Mouse (Mus musculus) T-helper 1 cell (primary cell): Measurements from ENCODE around the gene Drc3.
"Not testable (repeated sequence)": the region's sequence is repeated elsewhere in the genome, so short reads cannot be mapped to it uniquely, and the experiment has no call there.

ENCODE experiments used
- in situ Hi-C: fragments of 300-600 bp; cut with MboI, MseI; formaldehyde crosslinking; loops from one replicate; pipeline ENCODE4 v1.15.1; 2025; ENCODE audit warnings: high pct_unique_total_duplicates

Drc3 gene

DNA sequence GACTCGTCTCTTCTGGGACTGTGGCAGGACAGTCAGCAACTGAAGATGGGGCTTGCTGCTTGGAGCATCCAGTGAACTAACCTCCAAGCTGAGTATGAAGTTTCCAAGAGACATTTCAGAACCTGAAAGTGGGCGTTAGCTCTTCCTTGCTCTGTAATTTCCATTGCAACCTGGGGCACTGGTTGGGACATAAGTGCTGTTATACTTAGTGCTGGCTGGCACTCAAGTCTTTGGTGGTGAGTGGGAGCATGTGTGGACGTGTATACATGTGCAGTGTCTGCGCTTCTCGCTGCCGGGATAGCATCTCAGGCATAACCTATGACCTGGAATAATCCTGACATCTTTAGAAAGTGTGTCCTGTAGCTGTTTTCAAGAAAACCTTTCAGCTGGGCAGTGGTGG lies 38.2 kb downstream of the Drc3 start:
- in situ Hi-C loops: no loop called here

DNA sequence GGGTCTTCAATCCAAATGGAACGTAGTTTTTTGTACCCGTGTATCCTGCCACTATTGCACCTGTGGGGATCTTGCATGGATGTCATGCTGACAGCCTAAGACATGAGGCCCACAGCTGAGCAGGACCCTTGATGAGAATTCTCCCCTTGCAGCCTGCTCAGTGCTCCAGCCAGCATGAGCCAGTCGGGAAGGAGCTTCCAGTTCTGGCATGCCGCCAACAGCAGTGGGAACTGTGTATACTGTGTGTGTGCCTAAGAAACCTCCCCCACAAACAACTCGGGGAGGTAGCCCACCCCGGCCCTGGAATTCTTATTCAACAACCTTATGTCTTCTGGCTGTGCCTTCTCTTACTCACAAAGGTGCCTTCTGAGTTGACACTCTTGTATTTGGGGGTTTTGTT lies 43.4 kb downstream of the Drc3 start:
- in situ Hi-C loops: no loop called here

DNA sequence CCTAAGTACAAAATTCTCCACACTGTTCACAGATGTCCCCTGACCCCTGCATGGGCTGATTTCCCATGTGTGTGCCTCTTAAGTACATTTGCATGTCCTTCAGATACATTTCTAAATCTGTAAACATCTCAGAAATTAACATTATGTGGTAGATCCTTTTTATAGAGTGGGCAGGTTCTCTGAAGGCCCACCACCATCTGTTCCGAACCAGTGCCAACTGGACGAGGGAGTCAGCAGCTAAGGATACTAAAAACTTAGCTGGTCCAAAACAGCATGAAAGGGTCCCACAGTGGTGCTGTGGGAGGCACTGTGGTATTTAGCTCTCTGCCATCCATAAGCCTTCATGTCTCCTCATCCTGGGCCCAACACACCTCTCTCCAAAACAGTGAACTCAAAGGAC lies 44.0 kb downstream of the Drc3 start:
- in situ Hi-C loops: no loop called here

DNA sequence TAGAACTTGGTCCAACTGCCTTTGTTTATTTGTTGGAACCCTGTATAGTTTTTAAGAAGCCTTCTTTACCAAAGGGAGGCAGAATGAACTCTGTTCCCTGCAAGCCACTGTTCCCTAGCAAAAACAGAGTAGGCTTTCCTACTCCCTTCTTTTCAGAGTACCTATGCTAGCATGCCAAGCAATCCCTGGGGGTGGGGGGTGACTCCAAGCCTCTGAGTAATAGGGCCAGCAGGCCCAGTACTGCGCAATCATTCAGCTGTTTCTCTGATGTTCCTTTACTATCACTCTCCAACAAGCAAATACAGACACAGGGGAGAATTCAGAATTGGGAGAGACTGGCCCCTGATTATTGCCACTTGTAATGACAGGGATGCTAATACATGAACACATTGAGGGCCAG lies 53.5 kb downstream of the Drc3 start:
- in situ Hi-C loops: no loop called here

DNA sequence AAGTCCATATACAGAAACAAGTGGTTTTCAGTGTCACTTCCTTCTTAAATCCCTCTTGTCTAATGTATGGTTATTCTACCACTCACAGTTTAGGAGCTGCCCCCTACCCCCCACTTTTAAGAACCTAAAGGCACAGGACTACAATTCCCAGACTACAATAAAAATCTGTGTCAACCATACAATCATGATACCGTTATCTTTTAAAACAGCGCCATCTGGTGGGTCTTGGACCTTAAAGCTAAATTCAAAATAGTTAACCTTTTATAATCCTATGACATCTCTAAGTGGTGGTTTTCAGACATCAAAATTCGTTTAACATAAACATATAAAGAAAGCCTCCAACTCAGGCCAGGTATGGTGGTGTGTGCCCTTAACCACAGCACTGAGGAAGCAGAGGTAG lies 59.0 kb downstream of the Drc3 start:
- in situ Hi-C loops: no loop called here

DNA sequence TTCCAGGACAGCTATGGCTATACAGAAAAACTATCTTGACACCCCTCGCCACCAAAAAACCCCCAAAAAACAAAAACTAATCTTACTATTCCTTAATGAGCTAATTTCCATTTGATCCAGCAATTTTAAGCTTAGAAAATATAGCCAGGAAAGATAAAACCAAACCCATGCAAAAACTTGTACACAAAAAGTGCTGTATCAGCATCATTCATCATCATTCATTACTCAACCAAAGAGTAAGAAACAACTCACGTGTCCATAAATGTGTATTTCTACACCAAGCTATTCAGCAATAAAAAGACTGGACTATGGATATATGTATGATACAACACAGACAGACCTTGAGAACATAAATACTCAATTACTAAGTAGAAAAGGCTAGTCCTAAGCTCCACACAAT lies 59.8 kb downstream of the Drc3 start:
- in situ Hi-C loops: no loop called here

DNA sequence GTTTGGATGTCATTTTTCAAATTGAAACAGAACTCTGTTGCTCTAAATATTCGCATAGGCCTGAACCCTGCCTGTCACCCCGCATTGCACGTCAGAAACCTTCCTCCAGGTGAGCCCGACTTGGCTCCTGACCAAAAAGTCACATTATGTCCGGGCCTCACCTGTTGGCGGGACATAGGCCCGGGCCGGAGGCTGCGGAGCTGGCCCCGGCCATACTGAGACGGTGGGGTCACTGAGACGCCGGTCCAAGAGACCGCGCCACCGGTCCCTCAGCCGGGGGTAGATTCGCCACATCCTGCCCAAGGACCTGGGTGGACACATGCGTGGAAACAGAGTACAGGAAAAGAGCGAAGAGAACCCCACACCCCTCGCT lies 63.4 kb downstream of the Drc3 start:
- in situ Hi-C loops: no loop called here

DNA sequence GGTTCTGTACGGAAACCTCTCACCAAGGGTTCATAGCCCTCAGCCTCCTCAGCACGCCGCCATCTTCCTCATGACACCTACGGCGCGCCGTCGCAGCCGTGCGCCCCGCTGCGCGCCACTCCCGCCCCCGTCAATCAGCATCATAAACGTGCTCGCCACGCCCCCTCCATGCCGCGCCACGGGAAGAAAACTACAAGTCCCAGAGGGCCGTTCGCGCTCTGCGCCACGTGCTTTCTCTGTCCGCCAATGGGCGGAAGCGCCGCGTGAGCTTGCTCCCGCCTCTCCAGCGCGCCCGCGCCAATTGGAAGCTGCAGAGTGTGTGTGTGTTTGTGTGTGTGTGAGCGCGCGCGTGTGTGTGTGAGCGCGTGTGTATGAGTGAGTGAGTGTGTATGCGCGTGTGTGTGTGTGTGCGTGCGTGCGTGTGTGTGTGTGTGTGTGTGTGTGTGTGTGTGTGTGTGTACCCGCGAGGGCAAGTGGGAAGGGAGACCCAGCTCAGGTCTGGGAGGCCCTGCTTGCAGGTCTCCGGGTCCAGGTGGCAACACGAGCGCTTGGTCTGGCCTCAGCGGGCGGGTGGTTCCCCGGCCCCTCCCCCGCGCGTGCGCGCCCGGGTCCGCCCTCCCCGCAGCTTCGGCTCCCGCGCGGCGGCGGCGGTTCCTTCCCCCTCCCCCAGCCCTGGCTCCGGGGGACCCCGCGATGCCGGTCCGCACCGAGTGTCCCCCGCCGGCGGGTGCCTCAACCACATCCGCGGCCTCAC lies 64.0 kb downstream of the Drc3 start, which contains the start of gene Gid4:
Gid4 (plus strand) TSS at position 183 of the 754 bp plus-strand sequence.
- in situ Hi-C loops: no loop called here

DNA sequence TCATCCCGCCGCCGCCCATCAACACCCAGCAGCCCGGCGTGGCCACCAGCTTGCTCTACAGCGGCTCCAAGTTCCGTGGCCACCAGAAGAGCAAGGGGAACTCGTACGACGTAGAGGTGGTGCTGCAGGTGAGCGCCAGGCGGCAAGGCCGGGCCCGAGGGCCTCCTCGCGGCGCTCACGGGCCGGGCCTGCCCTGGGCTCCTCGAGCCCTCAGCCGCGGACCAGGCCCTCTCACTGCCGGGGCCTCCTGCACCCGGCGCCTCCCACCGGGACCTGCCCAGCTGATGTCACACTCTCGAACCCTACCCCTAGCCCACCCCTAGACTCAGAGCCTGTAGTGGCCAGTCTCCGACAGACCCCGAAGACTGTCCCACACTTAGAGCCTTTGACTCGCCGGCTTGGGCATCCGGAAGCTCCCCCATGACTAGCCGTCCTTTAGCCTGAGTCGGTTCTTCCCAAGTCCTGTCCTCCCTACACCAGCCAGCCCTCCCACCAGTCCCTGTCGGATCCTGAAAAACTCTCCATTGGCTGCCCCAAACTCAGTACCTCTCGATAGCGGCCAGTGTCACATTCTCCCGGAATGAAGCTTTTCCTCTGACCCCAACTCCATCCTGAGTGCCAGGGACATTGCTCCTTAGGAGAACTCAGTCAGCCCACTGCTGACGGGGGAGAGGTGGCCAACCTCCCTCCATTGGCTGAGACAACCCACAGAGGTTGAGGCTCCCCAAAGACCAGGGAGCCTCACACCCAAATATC lies 64.8 kb downstream of the Drc3 start, which contains the start of gene Atpaf2:
Atpaf2 (minus strand) TSS at position 741 of the 756 bp plus-strand sequence.
- in situ Hi-C loops: no loop called here

DNA sequence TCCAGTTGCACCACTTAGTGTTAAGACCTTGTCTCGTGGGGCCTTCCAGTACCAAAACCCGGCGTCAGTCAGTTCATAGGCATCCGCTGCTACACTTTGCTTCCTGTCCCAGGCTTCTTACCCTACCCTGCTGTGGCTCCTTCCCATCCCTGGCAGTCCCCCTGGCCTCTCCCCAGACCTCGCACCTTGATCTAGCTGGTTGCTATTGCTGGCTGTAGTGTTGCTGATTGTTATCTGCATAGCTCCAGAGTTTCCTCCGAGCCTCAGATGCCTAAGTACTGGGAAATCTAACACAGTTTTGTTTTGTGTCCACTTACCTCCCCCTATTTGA lies 65.3 kb downstream of the Drc3 start:
- in situ Hi-C loops: no loop called here

DNA sequence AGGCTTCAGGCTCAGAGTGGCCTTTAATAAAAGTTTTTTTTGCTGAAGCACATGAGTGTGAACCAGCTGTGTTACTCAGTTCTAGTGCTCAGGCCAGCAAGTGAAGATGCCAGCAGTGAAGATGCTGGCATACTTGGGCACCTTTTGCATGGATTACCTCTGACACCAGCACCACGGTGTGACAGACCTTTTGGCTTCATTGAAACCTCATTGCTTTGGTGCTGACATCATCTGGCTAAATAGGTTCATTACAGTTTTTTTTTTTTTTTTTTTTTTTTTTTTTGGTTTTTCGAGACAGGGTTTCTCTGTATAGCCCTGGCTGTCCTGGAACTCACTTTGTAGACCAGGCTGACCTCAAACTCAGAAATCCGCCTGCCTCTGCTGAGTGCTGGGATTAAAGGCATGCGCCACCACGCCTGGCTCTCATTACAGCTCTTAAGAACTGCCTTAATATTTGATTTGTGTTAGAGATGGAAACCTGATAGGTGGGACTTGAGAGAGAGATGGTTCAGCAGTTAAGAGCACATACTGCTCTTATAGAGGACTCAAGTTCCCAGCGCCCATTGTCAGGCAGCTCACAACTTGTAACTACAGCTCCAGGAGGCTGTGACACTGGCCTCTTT lies 69.0 kb downstream of the Drc3 start:
- in situ Hi-C loops: no loop called here

DNA sequence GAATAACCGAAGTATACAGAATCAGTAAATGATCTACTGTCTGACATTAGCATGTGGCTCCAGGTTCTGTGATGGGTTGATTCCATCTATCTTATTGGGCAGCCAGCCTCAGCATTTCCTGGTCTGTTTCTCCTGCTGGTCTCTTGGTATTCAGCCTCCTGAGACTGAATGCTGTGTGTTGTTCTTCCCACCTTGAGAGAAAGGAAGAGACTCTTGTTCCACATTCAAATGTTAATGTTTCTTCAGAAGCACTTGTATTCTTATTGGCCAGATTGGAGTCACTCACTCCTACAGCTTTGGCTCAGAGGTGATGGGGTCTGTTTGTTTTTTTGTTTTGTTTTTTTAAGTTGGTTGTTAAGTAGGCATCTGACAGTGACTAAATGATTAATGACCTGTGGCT lies 69.9 kb downstream of the Drc3 start:
- in situ Hi-C loops: no loop called here

DNA sequence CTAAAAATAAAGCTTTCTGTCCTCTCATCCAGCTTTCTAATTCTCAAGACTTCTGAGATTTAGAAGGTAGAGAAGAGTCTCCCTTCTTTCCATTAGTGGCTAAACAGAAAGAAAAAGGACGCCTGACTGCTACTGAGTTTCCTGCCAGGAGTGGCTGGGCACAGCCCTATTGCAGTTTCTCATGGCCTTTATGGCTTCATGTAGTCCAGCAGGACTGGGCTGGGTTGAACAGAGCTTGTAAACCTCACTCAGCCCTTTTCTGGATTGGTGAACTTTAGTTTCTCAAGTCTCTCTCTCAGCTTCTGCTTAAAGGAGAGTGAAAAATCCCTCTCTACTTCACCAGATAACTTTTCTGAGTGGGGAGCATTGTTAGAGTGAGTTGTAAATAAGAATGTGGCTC lies 73.3 kb downstream of the Drc3 start:
- in situ Hi-C loops: no loop called here

DNA sequence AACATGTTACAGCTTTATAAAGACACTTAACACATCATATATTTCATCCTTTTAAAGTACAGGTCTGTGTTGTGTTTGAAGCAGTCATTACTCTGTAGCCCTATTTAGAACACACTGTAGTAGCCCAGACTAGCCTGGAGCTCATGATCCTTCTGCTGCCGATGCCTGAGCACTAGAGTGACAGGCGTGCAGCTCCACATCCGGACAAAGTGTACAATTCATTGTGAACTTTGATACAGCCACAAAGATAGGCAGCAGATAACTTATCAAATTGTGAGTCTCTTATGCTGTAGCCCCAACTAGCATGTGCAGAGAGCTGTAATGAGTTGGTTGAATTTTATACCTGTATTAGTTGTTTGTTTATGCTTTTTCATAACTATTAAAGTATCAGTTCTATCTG lies 74.5 kb downstream of the Drc3 start:
- in situ Hi-C loops: no loop called here

DNA sequence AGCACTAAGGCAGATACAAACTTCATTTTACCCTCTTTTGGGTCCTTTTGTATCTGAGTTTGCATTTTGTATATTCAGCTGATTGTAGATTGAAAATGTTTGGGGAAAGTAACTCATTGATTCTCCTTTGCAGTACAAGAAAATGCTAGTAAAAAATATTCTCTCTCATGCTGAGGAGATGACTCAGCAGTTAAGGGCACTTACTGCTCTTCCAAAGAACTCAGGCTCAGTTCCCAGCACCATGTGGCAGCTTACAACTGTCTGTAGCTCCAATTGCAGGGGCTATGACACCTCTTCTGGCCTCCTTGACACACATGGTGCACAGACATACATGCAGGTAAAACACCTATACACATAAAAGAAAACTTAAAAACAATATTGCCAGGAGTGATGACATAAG lies 80.4 kb downstream of the Drc3 start:
- in situ Hi-C loops: no loop called here

DNA sequence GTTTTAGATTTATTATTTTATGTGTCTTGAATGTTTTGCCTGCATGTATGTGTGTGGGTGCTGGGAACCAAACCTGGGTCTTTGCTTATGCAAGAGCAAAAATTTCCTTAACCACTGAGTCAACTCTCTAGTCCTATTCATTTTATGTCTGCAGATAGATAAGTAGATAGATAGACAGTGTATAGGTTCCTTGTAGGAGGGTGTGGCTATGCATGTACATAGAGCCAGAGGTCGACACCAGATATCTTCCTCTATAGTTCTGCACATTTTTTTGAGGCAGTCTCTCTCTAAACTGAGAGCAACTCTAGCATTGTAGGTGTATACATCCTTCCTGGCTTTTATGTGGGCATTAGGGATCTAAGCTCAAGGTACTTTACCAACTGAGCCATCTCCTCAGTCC lies 82.0 kb downstream of the Drc3 start:
- in situ Hi-C loops: no loop called here

DNA sequence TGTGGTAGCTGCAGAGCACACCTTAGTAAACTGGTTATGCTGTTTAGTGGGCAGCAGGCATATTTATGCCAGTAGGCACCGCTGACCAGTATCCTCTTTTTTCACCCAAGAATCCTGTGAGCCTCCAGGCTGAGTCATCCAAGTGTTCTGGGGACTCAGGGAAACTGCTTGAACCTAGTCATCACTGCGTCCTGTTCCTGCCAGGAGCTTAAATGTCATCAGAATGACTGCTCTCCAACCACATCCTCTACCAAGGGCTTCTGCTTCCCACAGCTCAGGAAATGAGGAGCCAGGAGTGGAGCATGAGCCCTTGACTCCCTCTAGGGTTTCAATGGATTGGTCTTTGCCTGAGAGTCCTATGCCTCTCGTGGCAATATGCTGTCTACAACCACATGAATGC lies 83.5 kb downstream of the Drc3 start:
- in situ Hi-C loops: no loop called here

DNA sequence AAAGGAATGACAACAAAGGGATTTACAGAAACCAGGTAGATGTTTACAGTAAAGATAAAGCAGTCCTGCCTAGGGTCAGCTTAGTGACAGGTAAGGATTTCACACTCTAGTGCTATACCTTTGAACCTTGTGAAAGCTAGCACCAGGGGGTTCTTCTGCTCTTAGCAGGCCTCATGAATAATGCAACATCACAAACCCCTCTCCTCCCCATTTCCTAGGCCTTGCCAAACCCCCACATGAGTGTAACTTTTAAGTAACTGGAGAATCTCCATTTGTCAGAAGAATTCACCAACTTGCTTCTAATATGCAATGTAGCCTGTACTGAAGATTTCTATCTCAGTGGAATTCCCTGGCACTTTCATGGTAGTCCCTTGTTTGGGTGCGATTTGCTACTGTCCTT lies 86.5 kb downstream of the Drc3 start:
- in situ Hi-C loops: not testable (repeated sequence)

DNA sequence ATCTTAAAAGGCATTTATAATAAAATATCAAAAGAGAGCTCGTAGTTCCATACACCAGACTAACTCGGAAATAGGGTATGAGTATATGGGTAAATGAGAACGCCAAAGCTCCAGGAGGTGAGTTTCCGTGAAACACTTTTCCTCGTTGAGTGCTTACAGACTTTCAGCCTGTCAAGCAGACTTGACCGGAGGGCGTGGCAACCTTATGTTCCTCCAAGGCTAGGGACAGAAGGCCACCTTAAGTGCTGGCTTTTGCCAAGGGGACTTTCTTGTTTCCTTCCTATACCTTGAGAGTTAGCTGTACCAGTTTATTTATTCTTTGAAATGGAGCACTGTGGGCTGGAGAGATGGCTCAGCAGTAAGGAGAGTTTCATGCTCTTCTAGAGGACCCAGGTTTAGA lies 87.0 kb downstream of the Drc3 start:
- in situ Hi-C loops: no loop called here

DNA sequence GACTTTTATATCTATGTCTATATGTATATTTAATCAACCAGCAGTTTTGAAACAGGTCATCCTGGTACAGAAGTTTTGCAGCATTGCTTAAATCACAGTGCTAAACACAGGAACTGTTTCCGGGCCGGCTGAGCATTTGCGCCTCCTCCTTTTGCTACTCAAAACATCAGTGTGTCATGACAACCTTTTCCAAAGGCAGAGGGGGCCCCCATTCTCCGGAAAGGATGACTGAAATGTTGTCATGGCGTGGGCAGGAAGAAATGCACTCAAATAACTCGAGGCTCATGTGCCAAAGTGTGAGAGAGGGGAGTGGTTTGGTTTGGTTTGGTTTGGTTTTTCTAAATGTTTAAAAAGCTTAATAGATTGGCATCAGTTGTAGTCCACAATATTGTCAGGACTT lies 89.8 kb downstream of the Drc3 start:
- in situ Hi-C loops: no loop called here
